Mouse (Mus musculus) bone marrow macrophage, adult 2 months (primary cell): ENCODE results near the gene Gm10134.
A peak's percentile ranks its signal among the peaks of the same experiment; 100 is the strongest.

Experiments used
- CTCF ChIP-seq: IDR thresholded peaks from 2 replicates; pipeline ENCODE4 v1.5.1; 2012; ENCODE audit warnings: low read depth, mild to moderate bottlenecking, low read length, moderate library complexity
- POLR2A ChIP-seq: IDR thresholded peaks from 2 replicates; pipeline ENCODE4 v1.6.1; 2012; ENCODE audit warnings: mild to moderate bottlenecking, low read depth, low read length, borderline replicate concordance

DNA sequence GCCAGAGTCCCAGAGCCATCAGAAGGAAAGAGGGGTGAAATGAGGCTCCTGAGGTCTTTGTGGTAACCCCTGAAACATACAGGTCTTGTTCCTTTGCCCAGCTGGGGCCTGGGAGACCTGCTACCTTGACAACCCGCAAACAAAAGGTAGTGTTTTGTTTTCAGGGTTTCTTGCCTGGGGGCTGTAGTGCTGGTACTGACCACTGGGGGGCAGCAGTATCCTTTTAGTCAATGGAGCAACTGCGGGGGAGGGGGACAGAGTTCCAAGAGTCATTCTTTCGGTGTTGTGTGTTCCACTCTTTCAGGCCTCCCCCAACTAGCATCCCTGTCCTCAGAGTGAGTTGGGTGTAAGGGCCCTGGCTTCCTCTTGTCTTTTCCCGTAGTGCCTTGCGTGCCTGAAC, 8.6 kb downstream of the Gm10134 start:
- TF ChIP-seq POLR2A (no peak), CTCF (peak; percentile 91)
